Mouse (Mus musculus) olfactory bulb, adult 2 months (tissue): ENCODE measurements around the gene Sdk2.

Experiments used
- CTCF ChIP-seq: fragments of 200-500 bp; IDR thresholded peaks from 2 replicates; pipeline ENCODE4 v1.5.1; 2012; ENCODE audit warnings: low read depth, mild to moderate bottlenecking, low read length, moderate library complexity; ENCODE audit not compliant: insufficient read depth
- POLR2A ChIP-seq: fragments of 200-500 bp; IDR thresholded peaks from 2 replicates; pipeline ENCODE4 v1.6.1; 2012; ENCODE audit warnings: mild to moderate bottlenecking, low read depth, low read length, moderate library complexity; ENCODE audit not compliant: insufficient read depth

DNA sequence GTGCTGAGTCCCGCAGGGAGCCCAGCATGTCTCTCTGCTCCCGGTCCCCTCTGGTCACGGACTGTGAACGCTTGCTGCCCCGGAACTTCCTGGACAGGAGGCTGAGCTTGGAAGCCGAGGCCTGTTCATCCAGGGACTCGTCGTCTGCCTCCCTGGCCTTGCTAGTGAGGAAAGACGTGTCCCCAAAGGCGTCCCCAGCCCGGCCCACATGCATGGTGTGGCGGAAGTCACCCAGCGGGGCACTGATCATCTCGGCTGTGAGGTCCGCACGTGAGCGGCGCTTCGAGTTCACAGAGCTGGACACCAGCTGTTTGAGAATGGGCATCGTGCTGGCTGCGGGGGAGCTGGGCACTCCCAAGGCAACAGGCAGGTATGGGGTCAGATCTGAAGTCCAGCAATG is 337.6 kb downstream of the Sdk2 start:
- no peak for TF ChIP-seq CTCF
- TF ChIP-seq POLR2A: no peak
